Mouse (Mus musculus) heart, postnatal 4 days (tissue): Measurements from ENCODE around the gene Phlpp1. TPM values are rescaled to one million over a fixed set of nuclear protein-coding genes. Genes with fewer than 3 reads are reported as not detected.
"Not testable (repeated sequence)": the region's sequence is repeated elsewhere in the genome, so short reads cannot be mapped to it uniquely, and the experiment has no call there.

Experiments used
- DNase-seq: peaks from one replicate; pipeline ENCODE4 v3.0.0; 2021
- total RNA-seq, 2 experiments: library from RNA; stranded (reverse); gene quantifications; 2 replicates each; pipeline ENCODE4 v1.2.3; 2021

The Phlpp1 gene
- total RNA-seq, 2 experiments from 2014 or later, result 21.7 to 21.9 TPM

DNA sequence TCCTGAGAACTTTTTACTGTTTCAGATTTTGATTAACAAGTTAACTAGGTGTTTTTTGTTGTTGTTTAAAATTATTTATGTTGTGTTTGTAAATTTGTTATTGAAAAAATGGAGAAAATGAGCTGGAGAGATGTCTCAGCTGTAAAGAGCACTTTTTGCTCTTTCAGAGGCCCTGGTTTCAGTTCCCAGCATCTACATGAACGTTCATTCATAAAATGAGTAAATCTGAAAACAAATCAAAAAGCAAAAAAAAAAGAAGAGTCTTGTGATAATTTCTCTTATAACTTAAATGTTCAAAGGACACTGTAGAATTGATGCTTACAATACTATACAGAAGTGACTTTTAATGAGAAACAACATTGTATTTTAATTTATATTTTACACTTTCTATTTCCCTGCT, 82.5 kb downstream of the Phlpp1 start:
- no peak for DNase-seq

DNA sequence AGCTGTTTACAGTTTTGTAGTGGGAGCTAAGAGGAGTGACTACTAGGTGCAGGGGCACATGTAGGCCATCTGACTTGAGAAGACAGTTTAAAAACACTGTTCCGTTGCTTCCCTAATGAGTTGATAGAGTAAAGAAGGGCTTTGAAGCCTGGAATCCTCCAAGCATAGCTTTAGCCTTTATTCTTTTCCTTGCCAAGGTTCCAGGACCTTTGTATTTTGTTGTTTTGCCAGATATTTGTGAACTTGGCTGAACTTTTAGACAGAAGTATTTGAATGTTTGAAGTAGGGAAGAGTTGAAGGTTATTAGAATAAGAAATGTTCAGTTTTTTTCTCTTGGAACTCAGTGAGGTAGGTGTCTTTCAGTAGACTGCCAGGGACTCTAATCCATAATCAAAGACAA, 85.6 kb downstream of the Phlpp1 start:
- DNase-seq, result no peak

DNA sequence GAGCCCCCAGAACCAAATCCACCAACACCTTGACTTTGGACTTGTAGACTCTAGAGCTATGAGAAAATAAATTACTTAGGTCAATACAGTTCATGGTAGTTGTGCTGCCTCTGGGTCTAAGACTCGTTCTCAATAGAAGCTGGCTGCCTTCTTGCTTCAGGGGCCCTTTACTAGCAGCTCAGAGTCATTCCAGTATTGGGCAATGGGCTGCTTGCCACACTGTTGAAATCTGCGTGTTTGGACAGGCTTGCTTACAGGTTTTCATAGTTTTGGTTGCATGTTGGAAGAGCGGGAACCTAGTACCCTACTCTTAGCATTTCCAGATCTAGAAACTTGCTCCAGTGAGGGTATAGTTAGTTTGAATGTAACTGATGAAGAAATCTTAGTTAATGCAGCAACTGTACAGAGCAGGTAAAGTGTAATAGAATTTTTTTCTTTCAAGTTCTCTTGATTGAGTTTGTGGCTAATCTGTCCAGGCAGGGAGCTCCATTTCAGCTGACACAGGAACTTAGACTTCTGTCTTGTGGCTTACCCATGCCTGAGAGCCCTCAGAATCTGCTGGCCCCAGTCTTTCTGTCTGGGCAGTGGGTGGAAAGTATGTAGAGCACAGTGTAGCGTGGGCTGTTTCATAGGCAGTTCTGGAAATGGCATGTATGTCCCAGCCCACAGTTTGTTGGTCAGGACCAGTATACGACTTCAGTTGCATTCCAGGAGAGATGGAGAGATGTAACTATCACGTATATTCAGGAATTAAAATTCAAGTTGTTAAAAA, 96.7 kb downstream of the Phlpp1 start:
- no peak for DNase-seq

DNA sequence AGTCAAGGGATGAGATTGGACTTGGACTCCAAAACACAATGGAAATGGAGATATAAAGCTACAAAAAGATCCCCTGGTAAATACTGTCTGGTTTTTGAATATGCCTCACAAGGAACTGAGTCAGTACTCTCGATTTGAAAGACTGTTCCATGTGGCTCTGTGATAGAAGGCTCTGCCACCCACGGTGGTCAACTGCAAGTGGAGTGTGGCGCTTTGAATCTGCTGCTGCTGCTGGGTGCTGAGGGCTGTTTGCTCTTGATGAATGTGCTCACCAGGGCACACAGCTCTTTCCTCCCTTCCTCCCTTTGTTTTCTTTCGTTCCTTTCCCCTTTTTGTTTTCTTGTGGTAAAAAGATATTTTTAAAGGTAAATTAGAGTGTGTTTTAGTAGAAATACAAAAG, 97.8 kb downstream of the Phlpp1 start:
- no peak for DNase-seq

DNA sequence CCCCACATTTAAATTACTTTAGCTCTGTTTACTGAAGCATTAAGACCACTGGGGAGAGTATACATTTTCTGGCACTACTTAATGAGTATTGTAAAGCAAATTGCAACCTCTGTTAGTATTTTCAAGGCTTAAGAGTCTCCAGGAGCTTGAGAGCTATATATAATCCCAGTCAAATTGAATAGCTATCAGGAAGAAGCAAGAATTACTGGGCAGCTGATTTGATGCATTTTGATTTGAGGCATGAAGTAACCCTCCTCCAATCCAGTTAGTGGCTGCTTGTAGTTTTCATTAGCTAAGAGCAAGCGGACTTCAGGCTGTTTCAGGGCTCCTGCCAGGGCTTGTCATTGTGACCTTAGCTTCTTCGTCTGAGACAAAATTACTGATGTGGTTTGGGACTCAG, 101.4 kb downstream of the Phlpp1 start:
- no peak for DNase-seq

DNA sequence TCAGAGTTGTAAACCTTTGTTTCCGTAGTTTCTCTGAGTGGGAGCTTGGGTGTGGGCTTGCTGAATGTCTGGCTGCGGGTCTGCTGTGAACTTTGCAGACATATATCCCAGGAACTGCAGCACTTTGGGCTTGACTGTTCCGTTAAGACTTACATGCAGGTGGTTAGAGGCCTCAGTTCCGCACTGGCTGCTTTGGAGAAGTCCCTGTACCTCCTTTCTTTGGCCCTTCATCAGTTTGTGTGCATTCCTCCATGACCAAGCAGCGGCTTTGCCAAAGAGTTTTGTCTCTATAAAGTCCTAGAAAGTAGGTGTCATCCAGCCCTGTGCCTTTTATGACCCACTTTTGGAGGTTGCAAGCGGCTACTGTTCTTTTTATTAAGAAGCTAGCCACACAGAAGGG, 102.2 kb downstream of the Phlpp1 start:
- no peak for DNase-seq

DNA sequence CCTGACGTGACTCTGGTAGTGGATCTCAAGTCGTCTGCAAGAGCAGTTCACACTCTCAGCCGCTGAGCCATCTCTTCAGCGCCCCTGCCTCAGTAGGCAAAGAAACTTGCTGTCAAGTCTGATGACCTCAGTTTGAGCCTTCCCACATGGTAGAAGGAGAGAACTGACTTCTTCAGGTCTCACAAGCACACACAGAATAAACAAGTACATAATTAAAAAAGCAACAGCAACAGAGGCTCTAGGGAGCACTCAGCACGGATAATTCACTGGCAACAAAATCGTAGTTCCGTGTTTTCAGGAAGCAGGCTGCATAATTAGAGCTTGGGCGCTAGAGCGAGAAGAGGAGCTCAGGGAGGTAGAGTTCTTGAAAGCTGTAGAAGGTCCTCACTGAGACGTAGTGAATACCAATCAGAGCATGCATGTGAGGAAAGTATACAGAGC, 103.0 kb downstream of the Phlpp1 start:
- no peak for DNase-seq

DNA sequence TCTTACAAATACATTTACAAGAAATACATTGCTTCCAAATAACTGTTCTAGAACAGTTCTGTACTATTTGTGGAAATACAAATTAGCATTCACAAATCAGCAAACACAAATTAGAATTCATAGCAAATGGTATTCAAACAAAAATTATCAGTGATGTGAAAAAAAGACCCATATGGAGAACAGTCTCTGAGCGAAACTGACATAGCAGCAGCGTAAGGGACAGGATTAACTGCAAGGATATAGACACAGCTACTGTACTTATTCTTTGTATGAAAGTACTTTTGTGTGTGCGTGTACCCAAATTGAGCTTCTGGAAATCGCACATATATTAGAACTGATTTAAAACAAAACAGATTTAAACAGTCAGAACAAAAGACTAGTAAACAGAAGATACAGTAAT, 103.6 kb downstream of the Phlpp1 start:
- DNase-seq, result no peak

DNA sequence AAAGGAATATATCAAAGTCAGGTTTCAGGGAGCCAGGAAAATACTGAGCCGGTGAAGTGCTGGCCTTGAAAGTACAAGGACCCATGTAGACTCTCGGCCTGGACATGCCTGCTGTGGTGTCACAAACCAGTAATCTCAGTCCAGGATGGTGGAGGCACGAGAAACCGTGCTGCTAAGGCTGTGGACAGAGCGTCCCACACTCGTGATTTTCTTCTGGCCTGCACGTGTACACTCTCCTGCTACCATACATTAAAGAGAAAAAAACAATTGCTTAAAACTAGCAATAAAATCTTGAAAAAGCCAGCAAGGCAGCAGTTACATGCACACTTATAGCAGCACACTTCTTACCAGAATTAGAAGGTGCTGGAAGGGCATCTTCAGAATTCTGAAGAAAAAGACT, 104.2 kb downstream of the Phlpp1 start:
- no peak for DNase-seq

DNA sequence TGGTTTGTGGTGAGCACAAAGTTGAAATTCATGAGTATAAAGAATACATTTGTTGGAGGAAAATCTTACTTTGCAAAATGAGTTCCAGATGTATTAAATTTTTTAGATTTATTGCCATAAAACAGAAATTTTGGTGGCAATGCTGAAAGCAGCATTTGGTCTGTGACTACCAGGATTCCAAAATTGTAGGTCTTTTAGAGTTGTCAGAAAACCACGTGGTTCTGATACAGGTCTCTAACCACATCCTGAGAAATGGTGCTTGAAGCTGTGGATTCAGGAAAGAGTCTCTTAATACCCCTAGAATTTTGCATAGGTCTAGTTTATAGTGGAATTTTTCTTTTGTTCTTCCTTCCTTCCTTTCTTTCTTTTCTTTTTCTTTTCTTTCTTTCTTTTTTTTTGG, 105.3 kb downstream of the Phlpp1 start:
- DNase-seq, result no peak

DNA sequence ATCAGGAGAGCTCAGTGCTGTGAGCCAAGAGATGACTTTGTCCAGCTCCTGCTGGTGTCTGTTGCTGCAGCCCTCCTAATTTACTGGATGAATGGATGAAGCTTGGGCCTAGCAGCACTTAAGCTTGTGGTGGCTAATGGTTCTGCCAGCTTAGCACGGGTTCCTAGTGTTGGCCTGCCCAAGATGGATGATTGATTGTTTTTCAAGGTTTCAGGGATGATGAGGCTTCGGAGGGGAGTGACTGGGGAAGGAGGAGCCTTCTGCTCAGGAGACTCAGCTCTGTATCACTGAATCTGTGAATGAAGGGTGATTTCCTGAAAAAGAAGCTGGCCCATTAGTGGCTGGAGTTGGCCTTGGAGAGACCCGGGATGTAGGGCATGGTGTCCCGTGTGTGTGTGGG, 105.7 kb downstream of the Phlpp1 start:
- DNase-seq, result no peak

DNA sequence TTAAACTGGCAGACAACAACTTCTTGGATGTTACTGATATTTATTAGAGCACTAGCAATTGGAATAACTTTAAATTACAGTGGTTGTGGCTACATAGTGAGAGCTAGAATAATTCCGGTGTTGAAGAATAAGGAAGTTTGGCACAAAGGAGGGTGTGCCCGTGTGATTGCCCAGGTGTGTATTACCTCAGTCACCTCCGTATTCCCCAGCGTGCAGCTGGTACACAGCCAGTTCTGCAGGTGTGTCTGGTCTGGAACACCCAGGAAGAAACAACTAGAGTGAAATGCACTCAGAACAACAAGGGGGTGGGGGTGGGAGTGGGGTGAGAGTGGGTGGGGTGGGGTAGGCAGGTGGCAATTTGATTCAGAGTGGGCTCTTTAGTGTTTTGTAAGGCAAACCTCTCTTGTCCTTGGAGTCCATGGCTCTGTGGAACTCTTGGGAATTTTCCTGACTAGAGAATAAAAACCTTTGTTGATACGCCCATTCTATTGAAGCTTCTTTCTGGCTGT, 107.1 kb downstream of the Phlpp1 start:
- DNase-seq, result no peak

DNA sequence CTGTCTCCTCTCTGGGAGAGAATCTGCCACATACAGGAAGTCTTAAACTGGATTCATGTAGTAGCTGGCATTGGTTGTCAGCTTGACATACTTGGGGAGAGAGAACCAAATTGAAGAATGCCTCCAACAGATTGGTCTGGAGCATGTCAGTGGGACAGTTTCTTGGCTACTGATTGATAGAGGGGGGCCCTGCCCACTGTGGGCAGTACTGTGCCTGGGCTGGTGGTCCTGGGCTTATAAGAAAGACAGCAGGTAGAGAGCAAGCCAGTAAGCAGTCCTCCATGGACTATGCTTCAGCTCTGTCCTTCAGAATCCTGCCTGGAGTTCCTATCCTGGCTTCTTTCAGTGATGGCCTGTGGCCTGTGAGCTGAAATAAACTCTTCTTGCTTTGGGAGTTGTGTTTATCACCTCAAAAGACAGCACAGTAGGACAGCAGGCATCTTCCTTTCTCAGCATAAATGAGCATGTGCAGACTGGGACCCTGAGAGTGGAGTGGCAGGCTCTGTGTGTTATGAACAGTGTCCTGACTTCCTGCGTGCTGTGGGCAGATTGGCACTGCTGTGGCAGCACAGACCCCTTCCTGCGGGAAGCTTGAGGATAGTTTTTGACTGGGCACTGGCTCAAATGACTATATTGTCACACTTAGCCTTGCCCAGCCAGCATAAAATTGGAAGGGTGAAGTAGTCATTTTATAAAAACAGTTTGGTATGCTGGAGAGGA, 108.0 kb downstream of the Phlpp1 start:
- peak; percentile 18 for DNase-seq

DNA sequence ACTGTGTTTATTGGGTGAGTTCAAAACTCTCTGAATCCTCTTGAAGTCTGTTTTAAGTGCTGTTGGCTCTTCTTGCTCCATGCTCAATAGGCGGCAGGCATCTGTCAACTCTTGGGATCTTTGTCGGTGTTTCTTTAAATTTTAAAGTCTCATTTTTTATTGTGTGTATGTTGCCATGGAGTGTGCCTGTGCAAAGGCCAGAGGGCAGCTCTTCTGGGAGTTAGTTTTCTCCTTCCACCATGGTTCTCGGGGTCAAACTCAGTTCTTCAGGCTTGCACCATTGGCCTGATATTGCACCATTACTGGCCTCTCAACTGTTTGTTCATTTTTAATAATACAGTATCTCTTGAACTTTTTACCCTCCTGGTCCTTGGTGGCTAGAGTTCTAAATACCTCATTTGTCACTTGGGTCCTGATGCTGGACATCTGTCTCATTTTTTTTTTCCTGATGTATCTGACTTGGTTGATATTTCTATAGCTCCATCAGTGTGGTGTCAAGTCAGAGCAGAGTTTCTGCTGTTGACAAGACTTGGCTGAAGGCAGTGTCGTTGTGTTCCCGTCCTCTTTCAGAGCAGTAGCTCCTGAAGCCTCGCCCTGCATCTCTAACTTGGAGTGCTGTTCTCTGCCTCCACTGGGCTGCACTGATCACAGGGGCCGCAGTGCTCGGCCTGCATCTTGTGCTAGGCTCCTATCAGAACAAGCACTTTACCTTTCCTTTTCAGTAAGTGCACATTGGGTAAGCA, 108.8 kb downstream of the Phlpp1 start:
- DNase-seq, result peak; percentile 23

DNA sequence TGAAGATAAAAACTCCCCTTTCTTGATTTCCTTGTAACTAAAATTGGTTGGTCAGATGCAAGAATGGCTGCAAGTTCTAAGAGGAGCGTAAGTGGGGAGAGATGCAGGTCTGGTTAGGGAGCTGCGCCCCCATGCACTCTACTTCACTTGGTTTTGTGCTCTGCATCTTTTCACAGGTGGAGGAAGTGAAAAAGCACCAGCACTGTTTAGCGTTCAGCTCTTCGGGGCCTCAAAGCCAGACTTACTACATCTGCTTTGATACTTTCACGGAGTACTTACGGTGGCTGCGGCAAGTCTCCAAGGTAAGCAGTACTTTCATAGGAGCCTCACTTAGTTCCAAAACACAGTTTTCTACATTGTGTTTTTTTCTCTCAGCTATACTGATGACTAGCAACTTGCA, 115.3 kb downstream of the Phlpp1 start:
- no peak for DNase-seq

DNA sequence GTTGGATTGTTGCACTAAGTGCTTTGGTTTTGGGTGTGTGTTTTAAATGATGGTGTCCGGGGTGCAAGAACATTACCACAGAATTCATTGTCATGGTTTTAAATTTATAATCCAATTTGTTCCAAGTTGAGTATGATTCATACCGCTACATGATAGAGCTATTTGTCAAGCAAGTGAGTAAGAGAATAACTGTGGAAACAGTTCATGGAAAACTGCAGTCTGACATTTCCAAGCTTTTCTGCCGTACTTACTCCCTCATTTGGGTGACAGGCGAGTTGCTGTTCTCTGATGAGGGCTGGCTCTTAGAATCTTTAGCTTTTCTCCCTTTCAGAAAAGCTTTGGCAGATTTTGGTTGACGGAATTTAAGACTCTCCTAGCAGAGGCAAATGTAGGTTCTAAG, 117.5 kb downstream of the Phlpp1 start:
- no peak for DNase-seq

DNA sequence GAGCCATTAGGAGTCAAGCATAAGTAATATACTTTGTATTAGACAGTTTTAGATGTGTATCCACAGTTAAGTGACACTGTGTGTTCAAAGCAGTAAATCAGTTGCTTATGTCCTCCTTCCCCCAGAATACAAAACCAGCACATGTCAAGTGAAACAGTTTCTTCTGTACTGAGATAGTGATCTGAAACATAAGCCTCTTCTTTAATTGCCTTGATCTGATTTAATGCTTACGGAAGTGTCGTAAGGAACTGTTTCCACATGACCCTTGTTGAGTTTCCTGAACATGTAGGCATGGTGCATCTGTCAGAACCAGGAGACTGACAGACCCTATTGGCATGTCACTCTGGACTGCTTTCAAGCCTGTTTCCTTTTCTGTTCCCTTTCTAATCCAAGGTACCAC, 118.0 kb downstream of the Phlpp1 start:
- no peak for DNase-seq

DNA sequence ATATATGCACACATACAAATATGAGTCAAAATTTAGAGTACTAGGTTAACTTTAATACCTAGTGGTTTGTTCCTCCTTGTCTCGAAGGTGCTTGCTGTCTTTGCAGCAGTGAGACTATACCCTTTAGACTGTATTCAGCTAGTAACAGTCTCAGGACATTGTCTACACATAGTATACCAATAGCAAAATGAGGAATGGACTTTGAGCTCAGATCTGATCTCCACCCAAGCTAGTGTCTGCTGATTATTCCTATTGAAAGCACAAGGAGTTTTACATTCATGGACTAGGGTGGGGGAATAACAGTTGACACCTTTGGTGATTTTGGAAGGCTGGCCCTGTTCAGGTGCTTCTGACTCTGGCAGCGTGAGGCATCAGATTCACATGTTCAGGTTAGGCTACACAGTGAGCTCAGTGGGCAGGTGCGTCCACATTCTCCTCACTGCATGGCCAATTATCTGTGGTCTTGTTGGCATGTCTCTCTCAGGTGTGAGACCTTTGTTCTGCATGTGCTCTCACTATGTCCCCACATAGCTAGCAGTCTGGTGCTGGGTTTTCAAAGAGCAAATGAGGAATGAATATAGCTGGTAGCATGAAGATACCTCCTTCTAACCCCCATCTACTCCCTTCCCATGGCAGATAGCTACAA, 138.0 kb downstream of the Phlpp1 start:
- DNase-seq, result no peak

DNA sequence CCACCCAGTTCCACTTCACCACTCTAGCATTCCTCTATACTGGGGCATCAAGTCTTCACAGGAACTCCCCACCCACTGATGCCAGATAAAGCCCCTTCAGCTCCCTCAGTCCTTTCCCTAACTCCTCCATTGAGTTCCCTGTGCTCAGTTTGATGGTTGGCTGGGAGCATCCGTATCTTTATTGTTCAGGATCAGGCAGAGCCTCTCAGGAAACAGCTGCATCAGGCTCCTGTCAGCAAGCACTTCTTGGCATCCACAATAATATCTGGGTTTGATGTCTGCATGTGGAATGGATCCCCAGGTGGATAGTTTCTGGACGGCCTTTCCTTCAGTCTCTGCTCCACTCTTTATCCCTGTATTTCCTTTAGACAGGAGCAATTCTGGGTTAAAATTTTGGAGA, 138.7 kb downstream of the Phlpp1 start:
- no peak for DNase-seq

DNA sequence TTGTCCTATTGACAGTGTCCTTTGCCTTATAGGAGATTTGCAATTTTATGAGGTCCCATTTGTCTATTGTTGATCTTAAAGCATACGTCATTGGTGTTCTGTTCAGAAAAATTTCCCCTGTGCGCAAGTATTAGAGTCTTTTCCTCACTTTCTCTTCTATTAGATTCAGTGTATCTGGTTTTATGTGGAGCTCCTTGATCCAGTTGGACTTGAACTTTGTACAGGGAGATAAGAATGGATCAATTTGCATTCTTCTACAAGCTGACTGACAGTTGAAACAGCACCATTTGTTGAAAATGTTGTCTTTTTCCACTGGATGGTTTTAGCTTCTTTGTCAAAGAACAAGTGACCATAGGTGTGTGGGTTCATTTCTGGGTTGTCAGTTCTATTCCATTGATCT, 140.3 kb downstream of the Phlpp1 start:
- not testable (repeated sequence) for DNase-seq

DNA sequence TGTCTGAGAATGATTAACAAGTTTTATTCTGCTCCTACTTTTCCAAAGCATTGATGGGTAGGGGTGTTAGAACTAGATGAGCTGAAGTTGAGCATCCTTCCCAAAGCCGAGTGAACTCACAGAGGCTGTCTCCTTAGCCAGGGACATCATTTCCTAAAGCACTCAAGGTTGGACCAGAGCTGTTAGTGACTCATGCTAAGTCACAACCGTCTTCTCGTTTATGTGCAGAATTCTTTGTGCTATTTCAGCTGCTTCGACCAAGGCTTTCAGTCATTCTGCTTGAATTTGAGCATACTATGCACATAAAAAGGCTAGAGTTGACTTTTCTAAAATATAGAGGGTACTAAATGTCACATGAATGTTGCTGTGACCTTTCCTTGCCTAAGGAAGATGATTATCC, 142.9 kb downstream of the Phlpp1 start:
- no peak for DNase-seq

DNA sequence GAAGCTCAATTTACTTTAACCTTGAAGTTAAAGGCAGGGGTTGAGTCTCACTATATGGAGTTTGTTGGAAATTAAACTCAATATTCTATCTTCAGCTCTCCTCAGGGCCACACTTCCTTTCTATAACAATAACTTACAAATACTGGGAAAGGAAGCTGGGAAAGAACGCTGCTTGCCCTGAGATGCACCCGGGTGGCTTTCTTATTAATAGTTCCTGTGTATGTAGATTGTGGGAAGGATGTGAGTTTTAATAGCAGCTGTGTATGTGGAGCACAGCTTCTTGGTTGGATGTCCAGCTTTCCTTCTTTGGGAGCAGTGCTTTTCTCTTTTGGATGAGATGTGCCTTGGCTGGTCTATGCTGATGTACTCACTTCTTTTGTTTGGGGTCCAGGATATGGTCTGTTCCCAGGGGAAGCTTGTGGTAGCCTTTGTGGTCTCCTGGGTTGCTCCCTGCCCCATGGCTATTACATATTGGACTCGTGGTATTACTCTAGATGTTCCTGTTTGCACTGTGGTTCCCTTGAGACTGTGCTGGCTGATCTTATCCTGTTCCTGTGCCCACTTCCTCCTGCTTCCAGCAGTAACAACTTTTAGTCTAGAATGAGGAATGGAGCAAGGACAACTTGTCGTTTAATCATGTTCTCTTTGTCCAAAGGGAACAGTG, 145.2 kb downstream of the Phlpp1 start:
- peak; percentile 18 for DNase-seq
